Mouse (Mus musculus) limb, embryonic 11.5 days (tissue): ENCODE measurements around the gene Zfp512b. TPM values are rescaled to one million over a fixed set of nuclear protein-coding genes. Genes with fewer than 3 reads are reported as not detected.

Experiments used
- ATAC-seq: fragments of 200-750 bp; cut with Nextera tagmentation; 2 replicates; pipeline ENCODE4 v1.8.0; 2017; ENCODE audit warnings: low read depth; ENCODE audit not compliant: insufficient number of reproducible peaks, low FRiP score, low TSS enrichment
- DNase-seq: peaks from one replicate; pipeline ENCODE4 v3.0.0-alpha.2; 2015; ENCODE audit warnings: low spot score
- H3K27ac ChIP-seq: fragments of 300-500 bp; sonication (generic); replicated peaks from 2 replicates; pipeline ENCODE4 v1.5.1; 2014; ENCODE audit warnings: low read depth, mild to moderate bottlenecking, low read length
- H3K27me3 ChIP-seq: fragments of 300-500 bp; sonication (generic); 2 replicates; pipeline ENCODE4 v1.6.1; 2014; ENCODE audit warnings: mild to moderate bottlenecking, low read length, mixed read lengths; ENCODE audit not compliant: control insufficient read depth, insufficient read depth
- H3K36me3 ChIP-seq: fragments of 300-500 bp; sonication (generic); 2 replicates; pipeline ENCODE4 v1.6.1; 2014; ENCODE audit warnings: mild to moderate bottlenecking, low read length, moderate library complexity, mixed read lengths; ENCODE audit not compliant: control insufficient read depth, insufficient read depth
- H3K4me1 ChIP-seq: fragments of 300-500 bp; sonication (generic); 2 replicates; pipeline ENCODE4 v1.6.1; 2014; ENCODE audit warnings: low read length, mixed read lengths; ENCODE audit not compliant: control insufficient read depth, insufficient read depth
- H3K4me2 ChIP-seq: fragments of 300-500 bp; sonication (generic); 2 replicates; pipeline ENCODE4 v1.6.1; 2014; ENCODE audit warnings: low read depth, mild to moderate bottlenecking, moderate library complexity; ENCODE audit not compliant: severe bottlenecking
- H3K4me3 ChIP-seq: fragments of 300-500 bp; sonication (generic); 2 replicates; pipeline ENCODE4 v1.5.1; 2014; ENCODE audit warnings: low read depth, low read length
- H3K9ac ChIP-seq: fragments of 300-500 bp; sonication (generic); 2 replicates; pipeline ENCODE4 v1.6.1; 2014; ENCODE audit warnings: mild to moderate bottlenecking, low read length
- H3K9me3 ChIP-seq: fragments of 300-500 bp; sonication (generic); 2 replicates; pipeline ENCODE4 v1.6.1; 2016; ENCODE audit warnings: low read length; ENCODE audit not compliant: control insufficient read depth
- WGBS: fragments of 180-500 bp; shearing (Covaris S2); extraction: QIAGEN DNeasy Blood & Tissue Kit; methylation state at CpG from one replicate; pipeline ENCODE4 v1.1.7; 2014; 5-methylcytosine and 5-hydroxymethylcytosine counted together
- polyA plus RNA-seq: library from polyadenylated mRNA; unstranded; fragments of >200 nt; fragmentation: Nextera tagmentation; extraction: Ambion mirVana; gene quantifications from 2 replicates; pipeline ENCODE4 v1.2.1, GENCODE M21; 2014

The Zfp512b gene
- 30.9 and 41.1 TPM in 2 replicates for polyA plus RNA-seq

DNA sequence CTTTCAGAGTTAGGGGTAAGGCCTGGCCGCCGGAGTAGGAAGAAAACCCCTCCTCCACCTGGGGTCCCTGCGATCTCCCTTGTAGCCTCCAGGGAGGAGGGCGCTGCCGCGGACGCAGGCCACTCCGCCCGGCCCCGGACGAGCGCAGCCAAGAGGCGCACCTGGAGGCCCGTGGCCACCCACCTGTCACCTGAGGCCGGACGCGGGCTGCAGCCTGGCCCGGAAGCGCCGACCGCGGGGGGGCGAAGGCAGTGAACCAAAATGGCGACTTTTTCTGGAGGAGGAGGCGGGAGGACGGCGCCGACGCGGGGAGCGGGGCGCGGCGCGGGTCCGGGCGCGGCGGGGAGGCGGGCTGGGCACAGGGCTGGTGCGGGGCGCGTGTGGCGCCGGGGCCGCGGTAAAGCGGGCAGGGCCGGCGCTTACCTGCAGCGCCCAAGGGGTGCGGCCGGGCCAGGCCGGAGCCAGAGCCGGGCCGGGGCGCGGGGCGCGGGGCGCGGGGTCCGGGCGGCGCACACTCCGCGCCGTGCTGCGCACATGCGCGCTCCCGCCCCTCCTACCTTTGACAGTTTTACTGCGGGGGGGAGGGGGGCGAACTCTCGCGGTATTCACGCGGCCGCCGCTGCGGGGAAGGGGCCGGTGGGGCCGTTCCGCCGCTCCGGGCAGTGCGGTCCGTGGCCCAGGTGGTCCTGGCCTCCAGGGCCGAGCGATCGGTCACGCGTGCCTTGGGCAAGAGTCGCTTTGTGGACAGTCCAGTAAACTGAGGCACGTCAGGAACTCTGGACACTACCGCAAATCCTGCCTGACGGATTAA lies at the start of gene Zfp512b:
TSS of gene Zfp512b (minus strand) at position 573 of the 811 bp plus-strand sequence.
- peaks cover 5% of the 10 kb centered on the region for H3K4me1 ChIP-seq
- H3K4me3 ChIP-seq = peak within 1 kb of the TSS; percentile 83
- peak within 1 kb of the TSS; percentile 89 for H3K9ac ChIP-seq
- peak within 1 kb of the TSS; percentile 57 for H3K27ac ChIP-seq
- ATAC-seq (peak; percentile 88), DNase-seq (peak; percentile 84)
- no peaks in the 10 kb centered on the region for H3K27me3 ChIP-seq
- under 1% methylated on average over 65 of the region's 97 CpGs for WGBS
- no peaks in the 10 kb centered on the region for H3K9me3 ChIP-seq
- peaks cover 11% of the 10 kb centered on the region for H3K36me3 ChIP-seq
- peak within 1 kb of the TSS; percentile 79 for H3K4me2 ChIP-seq

DNA sequence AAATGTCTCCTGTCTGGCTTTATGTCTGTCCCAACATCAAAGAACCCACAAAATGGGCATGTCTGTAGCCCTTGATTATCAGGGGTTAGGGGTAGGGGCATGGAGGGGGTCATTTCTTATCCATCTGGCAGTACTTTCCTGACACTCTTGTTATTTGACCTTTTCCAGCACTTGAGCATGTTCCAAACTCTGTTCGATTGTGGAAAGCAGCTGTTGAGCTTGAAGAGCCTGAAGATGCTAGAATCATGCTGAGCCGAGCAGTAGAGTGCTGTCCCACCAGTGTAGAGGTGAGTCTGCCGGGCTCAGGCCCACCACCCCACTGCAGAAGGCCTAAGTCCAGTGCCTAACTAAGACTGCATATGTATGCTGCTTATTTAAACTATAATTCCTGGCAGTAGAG lies 43.3 kb upstream of the Zfp512b start:
- no peak overlapping the region for H3K4me2 ChIP-seq
- no peaks in the 10 kb centered on the region for H3K4me1 ChIP-seq
- no peaks in the 10 kb centered on the region for H3K9me3 ChIP-seq
- H3K27ac ChIP-seq = no peak overlapping the region
- H3K9ac ChIP-seq = no peak overlapping the region
- no peak overlapping the region for H3K4me3 ChIP-seq
- WGBS = 86% methylated on average over 3 of the region's 3 CpGs
- ATAC-seq = no peak
- H3K36me3 ChIP-seq = peaks cover 30% of the 10 kb centered on the region
- H3K27me3 ChIP-seq = no peaks in the 10 kb centered on the region
- no peak for DNase-seq

DNA sequence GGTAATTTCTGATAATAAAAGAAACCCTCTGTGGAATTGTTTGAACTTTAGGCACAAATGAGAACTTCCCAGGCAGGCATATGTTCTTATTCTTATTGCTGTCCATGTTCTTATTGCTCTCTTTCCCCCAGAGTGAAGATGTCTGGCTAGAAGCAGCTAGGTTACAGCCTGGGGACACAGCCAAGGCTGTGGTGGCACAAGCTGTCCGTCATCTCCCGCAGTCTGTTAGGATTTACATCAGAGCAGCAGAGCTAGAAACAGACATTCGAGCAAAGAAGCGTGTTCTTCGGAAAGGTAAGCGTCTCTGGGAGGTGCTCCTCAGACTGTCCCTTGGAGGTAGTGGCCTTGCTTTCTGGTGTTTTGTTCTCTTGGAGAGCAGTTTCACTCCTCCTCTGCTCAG lies 40.0 kb upstream of the Zfp512b start:
- Histone ChIP-seq H3K4me1 (no peaks in the 10 kb centered on the region), H3K9ac (no peak overlapping the region), H3K9me3 (no peaks in the 10 kb centered on the region), H3K4me3 (no peak overlapping the region), H3K27me3 (no peaks in the 10 kb centered on the region), H3K4me2 (no peak overlapping the region), H3K27ac (no peak overlapping the region), H3K36me3 (peaks cover 22% of the 10 kb centered on the region)
- DNase-seq (no peak), ATAC-seq (no peak)
- WGBS = 95% methylated on average over 6 of the region's 6 CpGs

DNA sequence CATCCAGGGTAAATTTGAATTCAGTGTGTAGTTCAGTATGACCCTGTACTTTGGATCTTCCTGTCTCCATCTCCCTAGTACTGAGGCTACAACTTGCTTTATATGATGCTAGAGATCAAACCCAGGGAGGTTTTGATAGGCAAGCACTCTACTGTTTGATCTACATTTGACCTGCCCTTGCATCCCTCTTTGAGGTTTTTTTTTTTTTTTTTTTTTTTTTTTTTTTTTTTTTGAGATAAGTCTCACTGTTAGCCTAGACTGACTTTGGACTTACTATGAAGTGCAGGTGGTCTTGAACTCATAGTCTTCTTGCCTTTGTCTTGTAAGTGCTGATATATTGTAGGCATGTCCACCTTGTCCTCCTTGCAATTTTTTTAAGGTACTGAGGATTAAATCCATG lies 35.9 kb upstream of the Zfp512b start:
- Histone ChIP-seq H3K27ac (no peak overlapping the region), H3K36me3 (peaks cover 5% of the 10 kb centered on the region), H3K9me3 (no peaks in the 10 kb centered on the region), H3K4me1 (no peaks in the 10 kb centered on the region), H3K4me3 (no peak overlapping the region), H3K4me2 (no peak overlapping the region), H3K27me3 (no peaks in the 10 kb centered on the region), H3K9ac (no peak overlapping the region)
- DNase-seq = no peak
- ATAC-seq = no peak

DNA sequence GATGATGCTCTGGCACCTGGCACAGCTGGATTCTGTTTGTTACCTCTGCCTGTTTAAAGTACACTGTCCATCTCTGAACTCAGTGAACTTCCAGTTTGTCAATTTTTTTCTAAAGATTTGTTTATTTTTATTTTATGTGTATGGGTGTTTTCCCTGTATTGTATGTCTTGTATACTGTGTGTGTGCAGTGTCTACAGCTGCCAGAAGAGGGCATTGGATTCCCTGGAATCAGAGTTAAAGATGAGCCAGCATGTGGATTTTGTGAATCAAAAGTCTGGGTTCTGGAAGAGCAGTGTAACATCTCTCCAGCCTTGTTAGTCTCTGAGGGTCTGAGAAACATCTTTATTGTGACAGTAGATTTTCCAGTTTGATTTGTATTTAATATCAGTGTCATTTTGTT lies 30.8 kb upstream of the Zfp512b start:
- no peak for ATAC-seq
- Histone ChIP-seq H3K9ac (no peak overlapping the region), H3K36me3 (peaks cover 15% of the 10 kb centered on the region), H3K4me1 (no peaks in the 10 kb centered on the region), H3K27ac (no peak overlapping the region), H3K4me2 (no peak overlapping the region), H3K27me3 (no peaks in the 10 kb centered on the region), H3K9me3 (no peaks in the 10 kb centered on the region), H3K4me3 (no peak overlapping the region)
- DNase-seq = peak; percentile 38

DNA sequence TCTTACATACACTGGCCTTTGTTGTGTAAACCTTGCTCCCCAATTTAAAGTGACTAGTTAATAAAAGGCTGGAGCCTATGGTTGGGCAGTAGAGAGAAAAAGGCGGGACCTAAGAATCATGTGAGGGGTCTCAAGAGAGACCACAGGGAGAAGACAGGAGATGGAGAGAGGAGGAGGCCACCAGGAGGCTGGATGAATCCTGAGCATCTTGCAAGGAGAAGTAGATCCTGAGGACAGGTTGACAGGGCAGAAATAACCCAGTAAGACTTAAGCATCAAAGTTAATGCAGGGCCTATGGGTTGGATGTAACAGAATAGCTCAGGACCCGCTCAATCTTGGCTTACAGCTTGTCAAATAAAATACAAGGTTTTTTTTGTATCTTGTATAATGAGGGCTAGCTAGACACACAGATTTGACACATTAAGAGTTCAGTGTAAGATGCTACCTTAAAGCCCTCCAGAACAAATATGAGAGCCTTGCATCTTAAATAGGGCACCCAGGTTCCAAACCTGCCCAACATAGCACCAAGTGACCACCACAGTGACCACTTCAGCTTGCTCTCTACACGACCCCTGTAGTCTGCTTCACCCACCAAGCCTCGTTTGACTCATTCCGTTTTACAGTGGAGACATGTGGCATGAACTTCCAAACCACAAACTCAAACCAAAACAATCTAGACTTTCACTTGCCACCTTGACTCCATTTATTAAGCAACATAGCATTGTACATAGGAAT lies 26.3 kb upstream of the Zfp512b start:
- ATAC-seq = no peak
- Histone ChIP-seq H3K4me3 (no peak overlapping the region), H3K36me3 (peaks cover 17% of the 10 kb centered on the region; the same call in 1 of the 2 replicates), H3K4me1 (no peaks in the 10 kb centered on the region), H3K9me3 (no peaks in the 10 kb centered on the region), H3K4me2 (no peak overlapping the region), H3K9ac (no peak overlapping the region), H3K27ac (no peak overlapping the region), H3K27me3 (no peaks in the 10 kb centered on the region)
- 87% methylated on average over 5 of the region's 5 CpGs for WGBS
- no peak for DNase-seq

DNA sequence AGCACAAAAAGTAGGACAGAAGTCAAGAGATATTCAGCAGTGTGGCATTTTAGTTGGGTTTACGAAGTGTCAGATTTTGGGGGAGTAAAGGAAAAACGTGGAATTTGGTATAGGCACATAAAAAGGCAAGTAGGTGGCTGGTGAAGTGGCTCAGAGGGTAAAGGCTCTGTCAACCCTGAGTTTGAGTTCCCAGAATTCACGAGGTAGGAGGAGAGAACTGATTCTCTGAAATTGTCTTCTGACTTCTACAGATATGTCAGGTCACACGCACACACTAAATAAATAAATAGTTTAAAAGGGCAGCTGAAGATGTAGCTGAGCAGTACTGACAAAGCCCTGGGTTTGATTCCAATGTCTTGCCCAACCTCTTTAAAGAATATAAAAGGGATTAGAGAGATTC lies 9.8 kb upstream of the Zfp512b start:
- no peak for DNase-seq
- Histone ChIP-seq H3K27me3 (no peaks in the 10 kb centered on the region; the same call in 1 of the 2 replicates), H3K4me1 (peaks cover 7% of the 10 kb centered on the region), H3K4me3 (no peak overlapping the region), H3K9ac (no peak overlapping the region), H3K27ac (no peak overlapping the region), H3K4me2 (peak overlapping the region; percentile 80; the same call in 1 of the 2 replicates), H3K36me3 (no peaks in the 10 kb centered on the region), H3K9me3 (no peaks in the 10 kb centered on the region)
- ATAC-seq = no peak
- 82% methylated on average over 4 of the region's 4 CpGs for WGBS

DNA sequence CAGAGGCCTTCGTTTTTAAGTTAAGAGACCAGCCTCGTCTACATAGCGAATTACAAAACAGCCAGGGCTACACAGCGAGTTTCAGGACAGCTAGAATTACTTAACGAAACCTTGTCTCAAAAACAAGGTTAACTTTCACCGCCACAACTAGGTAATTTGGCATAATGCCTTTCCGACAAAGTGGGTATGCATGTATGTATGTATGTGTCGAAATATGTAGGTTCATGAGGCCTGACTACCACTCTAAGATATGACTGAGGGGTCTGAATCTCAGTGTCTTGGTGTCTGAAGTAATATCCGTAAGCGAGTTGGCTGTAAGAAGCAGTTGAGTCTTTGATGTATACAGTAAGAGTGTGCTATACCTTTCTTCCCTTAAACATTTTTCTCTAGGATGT lies 9.1 kb upstream of the Zfp512b start:
- Histone ChIP-seq H3K27ac (no peak overlapping the region), H3K4me1 (peaks cover 7% of the 10 kb centered on the region), H3K4me2 (peak overlapping the region; percentile 80), H3K4me3 (peak overlapping the region; percentile 95), H3K9me3 (no peaks in the 10 kb centered on the region), H3K27me3 (no peaks in the 10 kb centered on the region; the same call in 1 of the 2 replicates), H3K9ac (peak overlapping the region; percentile 82), H3K36me3 (no peaks in the 10 kb centered on the region)
- DNase-seq (peak; percentile 19), ATAC-seq (no peak)
- 27% methylated on average over 10 of the region's 10 CpGs for WGBS
